Mouse (Mus musculus): Measurements from ENCODE around the gene D6Wsu163e.

The D6Wsu163e gene

GRCm38 (mm10) chr6:126939487-126940171 lies at the start of gene D6Wsu163e, which contains the start of gene Rad51ap1:
D6Wsu163e (plus strand) TSS chr6:126939962.
Rad51ap1 (minus strand) TSS chr6:126939587.
- DNase-seq, result peak; percentile 95

- no peak for DNase-seq
Observed at GRCm38 (mm10) chr6:126907378-126907777, 32.4 kb upstream of the D6Wsu163e start.

GRCm38 (mm10) chr6:126907876-126908275 lies 31.9 kb upstream of the D6Wsu163e start:
- no peak for DNase-seq

- DNase-seq, result no peak
Observed at GRCm38 (mm10) chr6:126910727-126911126, 29.0 kb upstream of the D6Wsu163e start.

GRCm38 (mm10) chr6:126914928-126915327 lies 24.8 kb upstream of the D6Wsu163e start:
- no peak for DNase-seq

- DNase-seq, result peak; percentile 39
Observed at GRCm38 (mm10) chr6:126921111-126921881, 18.5 kb upstream of the D6Wsu163e start, which contains the start of gene Dyrk4. Dyrk4 (minus strand) TSS chr6:126921839.

GRCm38 (mm10) chr6:126932896-126933295 lies 6.9 kb upstream of the D6Wsu163e start:
- DNase-seq, result no peak

- DNase-seq, result no peak
Observed at GRCm38 (mm10) chr6:126938047-126938446, 1.7 kb upstream of the D6Wsu163e start.

GRCm38 (mm10) chr6:126938853-126939486 lies 792 bp upstream of the D6Wsu163e start:
- DNase-seq, result no peak

- DNase-seq, result no peak
Observed at GRCm38 (mm10) chr6:126940451-126940850, 689 bp downstream of the D6Wsu163e start.

- no peak for DNase-seq
Observed at GRCm38 (mm10) chr6:126948336-126948735, 8.6 kb downstream of the D6Wsu163e start.

GRCm38 (mm10) chr6:126955734-126956133 lies 16.0 kb downstream of the D6Wsu163e start:
- peak; percentile 93 for DNase-seq

- no peak for DNase-seq
Observed at GRCm38 (mm10) chr6:126961371-126962018, 21.7 kb downstream of the D6Wsu163e start.

GRCm38 (mm10) chr6:126962709-126963108 lies 22.9 kb downstream of the D6Wsu163e start:
- DNase-seq, result no peak

GRCm38 (mm10) chr6:126963426-126963825 lies 23.7 kb downstream of the D6Wsu163e start:
- DNase-seq, result no peak

- no peak for DNase-seq
Observed at GRCm38 (mm10) chr6:126966241-126967026, 26.7 kb downstream of the D6Wsu163e start.

GRCm38 (mm10) chr6:126981539-126982234 lies 41.9 kb downstream of the D6Wsu163e start:
- no peak for DNase-seq

- no peak for DNase-seq
Observed at GRCm38 (mm10) chr6:126993676-126994075, 53.9 kb downstream of the D6Wsu163e start.

GRCm38 (mm10) chr6:126995494-126995893 lies 55.7 kb downstream of the D6Wsu163e start:
- no peak for DNase-seq

- DNase-seq, result no peak
Observed at GRCm38 (mm10) chr6:126996399-126996798, 56.6 kb downstream of the D6Wsu163e start.

- DNase-seq, result no peak
Observed at GRCm38 (mm10) chr6:127005646-127006045, 65.9 kb downstream of the D6Wsu163e start.

Measured in right cerebral cortex, postnatal 14 days (tissue).